Mouse (Mus musculus) hindbrain, embryonic 10.5 days (tissue): ENCODE results near the gene Olfr1215. TPM values are rescaled to one million over a fixed set of nuclear protein-coding genes. Genes with fewer than 3 reads are reported as not detected.
"Not testable (repeated sequence)": the region's sequence is repeated elsewhere in the genome, so short reads cannot be mapped to it uniquely, and the experiment has no call there.

Source experiments
- DNase-seq: peaks from one replicate; pipeline ENCODE4 v3.0.0-alpha.2; 2017; ENCODE audit warnings: low spot score
- H3K27ac ChIP-seq: fragments of 300-500 bp; sonication (generic); 2 replicates; pipeline ENCODE4 v1.5.1; 2016; ENCODE audit warnings: mild to moderate bottlenecking, moderate library complexity
- H3K27me3 ChIP-seq: fragments of 300-500 bp; sonication (generic); 2 replicates; pipeline ENCODE4 v1.6.1; 2016; ENCODE audit warnings: mild to moderate bottlenecking; ENCODE audit not compliant: poor library complexity, insufficient read depth, severe bottlenecking
- H3K36me3 ChIP-seq: fragments of 300-500 bp; sonication (generic); 2 replicates; pipeline ENCODE4 v1.6.1; 2016; ENCODE audit warnings: mild to moderate bottlenecking, moderate library complexity
- H3K4me1 ChIP-seq: fragments of 300-500 bp; sonication (generic); replicated peaks from 2 replicates; pipeline ENCODE4 v1.6.1; 2016; ENCODE audit warnings: mild to moderate bottlenecking
- H3K4me3 ChIP-seq: fragments of 300-500 bp; sonication (generic); 2 replicates; pipeline ENCODE4 v1.5.1; 2016; ENCODE audit warnings: mild to moderate bottlenecking, moderate library complexity
- H3K9me3 ChIP-seq: fragments of 300-500 bp; sonication (generic); 2 replicates; pipeline ENCODE4 v1.6.1; 2016; ENCODE audit warnings: mild to moderate bottlenecking, moderate library complexity
- WGBS: fragments of 180-500 bp; shearing (Covaris S2); methylation state at CpG from one replicate; pipeline ENCODE4 v1.1.7; 2016; 5-methylcytosine and 5-hydroxymethylcytosine counted together
- polyA plus RNA-seq: library from polyadenylated mRNA; unstranded; fragments of >200 nt; fragmentation: Nextera tagmentation; extraction: Ambion mirVana; gene quantifications from 2 replicates; pipeline ENCODE4 v1.2.1, GENCODE M21; 2016

The Olfr1215 gene
- not detected in 2 replicates for polyA plus RNA-seq

DNA sequence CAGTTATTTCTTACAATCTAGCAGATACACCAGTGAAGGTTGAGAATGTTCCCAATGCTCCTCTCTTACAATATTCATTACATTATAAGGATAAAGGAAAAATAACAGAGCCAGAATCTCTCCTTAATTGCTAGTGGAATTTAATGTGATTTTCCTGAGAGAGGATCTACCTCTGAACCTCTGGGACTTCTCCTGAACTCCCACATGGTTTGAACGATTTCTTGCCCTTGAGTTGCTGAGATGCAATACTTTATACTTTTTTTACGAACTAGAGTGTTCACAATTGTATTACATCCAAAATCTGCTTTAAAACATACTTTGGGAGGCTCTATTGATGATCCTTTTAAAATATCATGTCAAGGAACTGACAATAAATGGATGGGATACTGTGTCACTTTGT lies at the start of gene Olfr1215:
Olfr1215 (minus strand) TSS at position 101 of the 400 bp plus-strand sequence.
- Histone ChIP-seq H3K27ac (no peak within 1 kb of the TSS), H3K9me3 (no peaks in the 10 kb centered on the region)
- 78% methylated on average over 2 of the region's 2 CpGs for whole genome bisulfite sequencing

DNA sequence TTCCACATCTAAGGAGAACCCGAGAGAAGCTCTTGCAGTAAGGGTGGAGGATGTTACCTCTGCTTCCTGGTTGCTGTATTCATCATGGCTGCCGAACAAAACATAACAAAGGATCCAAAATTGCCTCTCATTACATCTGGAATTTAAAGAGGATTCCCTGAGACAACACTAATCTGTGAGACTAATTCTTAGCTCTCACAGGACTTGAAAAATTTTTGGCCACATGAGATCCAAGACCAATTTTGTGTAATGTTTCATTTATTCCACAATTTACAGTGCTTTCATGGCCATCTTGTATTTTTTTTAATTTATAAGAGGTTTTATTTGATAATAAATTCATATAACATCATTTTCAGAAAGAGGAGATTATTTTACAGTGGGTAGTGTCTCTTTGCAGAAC lies 25.2 kb upstream of the Olfr1215 start, which contains the start of gene Olfr1217:
Olfr1217 (minus strand) TSS at position 101 of the 400 bp plus-strand sequence.
- H3K9me3 ChIP-seq, result no peaks in the 10 kb centered on the region
- H3K4me1 ChIP-seq, result no peaks in the 10 kb centered on the region
- no peaks in the 10 kb centered on the region for H3K36me3 ChIP-seq
- H3K4me3 ChIP-seq, result no peak within 1 kb of the TSS
- WGBS, result 79% methylated on average over 2 of the region's 2 CpGs
- no peak for DNase-seq
- no peaks in the 10 kb centered on the region for H3K27me3 ChIP-seq
- no peak within 1 kb of the TSS for H3K27ac ChIP-seq

More for the DNA sequence above, at the start of gene Olfr1215:
- Histone ChIP-seq H3K27me3 (no peaks in the 10 kb centered on the region), H3K4me1 (no peaks in the 10 kb centered on the region), H3K36me3 (no peaks in the 10 kb centered on the region), H3K4me3 (no peak within 1 kb of the TSS)
- no peak for DNase-seq

DNA sequence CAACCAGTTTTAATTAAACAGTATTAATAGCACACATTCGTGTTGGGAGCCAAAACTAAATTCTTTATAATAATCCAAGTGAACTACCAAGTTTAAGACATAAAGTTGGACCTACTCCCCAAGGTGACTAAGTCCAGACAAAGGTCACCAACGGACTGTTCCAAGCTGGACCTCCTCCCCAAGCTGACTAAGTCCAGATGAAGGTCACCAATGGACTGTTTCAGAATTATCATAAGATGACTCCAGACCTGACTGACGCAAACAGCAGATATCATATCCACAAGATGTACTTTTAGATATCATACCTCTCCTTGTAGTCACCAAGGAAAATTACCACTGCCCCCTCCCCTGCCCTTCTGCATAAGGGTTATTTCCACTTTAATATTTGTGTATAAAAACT lies 14.7 kb upstream of the Olfr1215 start:
- DNase-seq, result not testable (repeated sequence)
- WGBS, result 75% methylated on average over 3 of the region's 3 CpGs

DNA sequence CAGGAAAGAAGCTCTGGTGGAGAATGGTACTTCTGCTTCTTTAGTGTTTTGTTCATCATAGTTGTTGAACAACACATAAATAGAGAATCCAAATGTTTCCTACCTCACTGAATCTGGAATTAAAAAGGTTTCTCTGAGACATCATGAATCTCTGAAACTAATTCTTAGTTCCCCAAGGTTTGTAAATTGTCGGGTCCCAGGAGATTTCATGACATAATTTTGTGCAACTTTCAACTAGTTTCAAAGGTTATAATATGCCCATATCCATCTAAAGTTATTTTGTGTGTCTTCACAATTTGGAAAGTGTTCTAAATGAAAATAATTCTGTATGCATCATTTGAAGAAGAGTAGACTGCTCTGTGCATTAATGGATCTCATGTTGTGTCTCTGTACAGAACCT lies 11.5 kb upstream of the Olfr1215 start, which contains the start of gene Olfr1216:
Olfr1216 (minus strand) TSS at position 101 of the 400 bp plus-strand sequence.
- Histone ChIP-seq H3K36me3 (no peaks in the 10 kb centered on the region), H3K27me3 (no peaks in the 10 kb centered on the region), H3K4me1 (no peaks in the 10 kb centered on the region), H3K27ac (no peak within 1 kb of the TSS), H3K9me3 (no peaks in the 10 kb centered on the region), H3K4me3 (no peak within 1 kb of the TSS)
- DNase-seq, result no peak
- WGBS, result 81% methylated on average over 1 of the region's 1 CpGs

More for the DNA sequence above, 14.7 kb upstream of the Olfr1215 start:
- H3K9me3 ChIP-seq, H3K36me3 ChIP-seq, H3K4me3 ChIP-seq, H3K4me1 ChIP-seq, H3K27ac ChIP-seq, H3K27me3 ChIP-seq: not testable (repeated sequence)

DNA sequence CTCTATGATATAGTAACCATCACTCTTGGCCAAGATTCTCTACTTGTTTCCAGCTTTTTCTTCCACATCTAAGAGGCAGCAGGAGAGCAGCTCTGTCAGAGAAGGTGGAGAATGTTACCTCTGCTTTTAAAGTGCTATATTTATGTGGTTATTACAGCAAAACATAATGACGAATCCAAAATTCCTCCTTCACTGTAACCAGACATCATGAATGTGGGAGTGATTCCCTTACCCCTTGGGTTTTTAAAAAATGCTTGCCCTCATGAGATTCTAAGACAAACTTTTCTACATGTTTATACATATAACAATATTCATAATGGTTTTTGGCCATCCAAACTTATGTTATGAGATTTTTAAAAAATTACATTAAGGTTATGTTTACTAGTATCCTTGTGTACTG lies 14.2 kb downstream of the Olfr1215 start, which contains the start of gene Olfr1214:
Olfr1214 (minus strand) TSS at position 101 of the 400 bp plus-strand sequence.
- Histone ChIP-seq H3K9me3 (no peaks in the 10 kb centered on the region), H3K27me3 (no peaks in the 10 kb centered on the region), H3K4me3 (no peak within 1 kb of the TSS), H3K4me1 (no peaks in the 10 kb centered on the region), H3K27ac (no peak within 1 kb of the TSS), H3K36me3 (no peaks in the 10 kb centered on the region)
- no peak for DNase-seq
- WGBS, result 86% methylated on average over 1 of the region's 1 CpGs

DNA sequence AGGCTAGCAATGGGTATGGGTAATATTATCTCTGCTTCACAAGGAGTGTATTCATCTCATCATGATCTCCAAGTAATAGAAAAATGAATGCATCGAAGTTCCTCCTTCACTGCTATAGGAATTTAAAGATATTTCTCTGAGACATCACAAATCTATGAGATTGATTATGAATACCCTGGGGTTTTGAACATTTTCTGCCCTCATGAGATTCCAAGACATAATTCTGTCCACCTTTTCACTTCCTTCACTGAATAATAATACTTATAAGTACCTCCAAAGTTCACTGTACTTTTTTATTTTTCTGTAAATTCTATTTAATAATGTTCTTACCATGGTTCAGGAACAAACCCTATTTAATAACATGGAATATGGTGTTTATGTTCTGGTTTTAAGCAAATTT lies 26.6 kb downstream of the Olfr1215 start, which contains the start of gene Gm13762:
Gm13762 (minus strand) TSS at position 101 of the 400 bp plus-strand sequence.
- no peaks in the 10 kb centered on the region for H3K27me3 ChIP-seq
- DNase-seq, result no peak
- H3K4me3 ChIP-seq, result no peak within 1 kb of the TSS
- no peaks in the 10 kb centered on the region for H3K4me1 ChIP-seq
- H3K27ac ChIP-seq, result no peak within 1 kb of the TSS
- no peaks in the 10 kb centered on the region for H3K36me3 ChIP-seq
- no peaks in the 10 kb centered on the region for H3K9me3 ChIP-seq
- 82% methylated on average over 1 of the region's 1 CpGs for WGBS

DNA sequence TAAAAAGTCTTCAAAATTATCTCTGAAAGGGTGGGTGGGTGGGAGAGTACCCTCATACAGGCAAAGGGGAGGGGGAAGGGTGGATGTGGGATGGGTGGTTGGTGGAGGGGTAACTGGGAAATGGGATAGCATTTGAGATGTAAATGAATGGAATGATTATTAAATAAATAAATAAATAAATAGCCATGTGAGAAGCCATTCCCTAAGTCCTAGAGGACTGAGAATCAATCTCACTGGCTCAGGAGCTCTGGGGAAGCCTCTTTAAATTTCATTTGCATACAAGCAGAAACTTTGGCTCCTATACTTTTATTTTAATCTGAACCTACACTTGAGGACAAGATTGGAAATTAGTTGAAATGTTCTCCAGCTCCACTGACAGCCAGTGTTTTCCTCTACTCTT lies 53.1 kb downstream of the Olfr1215 start, which contains the start of gene Olfr1212:
Olfr1212 (plus strand) TSS at position 301 of the 400 bp plus-strand sequence.
- Histone ChIP-seq H3K4me3 (no peak within 1 kb of the TSS), H3K27me3 (no peaks in the 10 kb centered on the region), H3K4me1 (no peaks in the 10 kb centered on the region), H3K36me3 (no peaks in the 10 kb centered on the region), H3K27ac (no peak within 1 kb of the TSS), H3K9me3 (no peaks in the 10 kb centered on the region)
- no peak for DNase-seq

Other genes starting within 250 kb of the Olfr1215 start
- gene Olfr1199, start 246.5 kb downstream of the Olfr1215 start, polyA plus RNA-seq, result not detected in 2 replicates
- not detected in 2 replicates for gene Olfr1200, start 236.5 kb downstream of the Olfr1215 start, polyA plus RNA-seq
- gene Olfr1201, start 213.9 kb downstream of the Olfr1215 start, polyA plus RNA-seq, result not detected in 2 replicates
- gene Olfr1202, start 192.5 kb downstream of the Olfr1215 start, polyA plus RNA-seq, result 0.04 TPM in 1 of 2 replicates, not detected in the other
- gene Olfr1205, start 177.2 kb downstream of the Olfr1215 start, polyA plus RNA-seq, result not detected in 2 replicates
- gene Olfr1204, start 157.7 kb downstream of the Olfr1215 start, polyA plus RNA-seq, result not detected in 2 replicates
- gene Olfr1206, start 143.7 kb downstream of the Olfr1215 start, polyA plus RNA-seq, result not detected in 2 replicates
- gene Olfr1208, start 104.7 kb downstream of the Olfr1215 start, polyA plus RNA-seq, result not detected in 2 replicates
- not detected in 2 replicates for gene Olfr1209, start 91.8 kb downstream of the Olfr1215 start, polyA plus RNA-seq
- not detected in 2 replicates for gene Olfr1211, start 68.9 kb downstream of the Olfr1215 start, polyA plus RNA-seq
- not detected in 2 replicates for gene Olfr1212, start 53.0 kb downstream of the Olfr1215 start, polyA plus RNA-seq
- gene Gm13762, start 26.7 kb downstream of the Olfr1215 start, polyA plus RNA-seq, result not detected in 2 replicates
- not detected in 2 replicates for gene Olfr1214, start 14.3 kb downstream of the Olfr1215 start, polyA plus RNA-seq
- not detected in 2 replicates for gene Olfr1216, start 11.4 kb upstream of the Olfr1215 start, polyA plus RNA-seq
- gene Olfr1217, start 25.1 kb upstream of the Olfr1215 start, polyA plus RNA-seq, result not detected in 2 replicates
- not detected in 2 replicates for gene Olfr1218, start 54.2 kb upstream of the Olfr1215 start, polyA plus RNA-seq
- not detected in 2 replicates for gene Olfr1219, start 76.5 kb upstream of the Olfr1215 start, polyA plus RNA-seq
- gene Olfr1220, start 99.9 kb upstream of the Olfr1215 start, polyA plus RNA-seq, result not detected in 2 replicates
- gene Olfr1221, start 110.3 kb upstream of the Olfr1215 start, polyA plus RNA-seq, result not detected in 2 replicates
- gene Olfr1222, start 126.1 kb upstream of the Olfr1215 start, polyA plus RNA-seq, result not detected in 2 replicates
- not detected in 2 replicates for gene Olfr1223, start 144.6 kb upstream of the Olfr1215 start, polyA plus RNA-seq
- not detected in 2 replicates for gene Olfr1224-ps1, start 157.1 kb upstream of the Olfr1215 start, polyA plus RNA-seq
- gene Olfr1225, start 167.7 kb upstream of the Olfr1215 start, polyA plus RNA-seq, result not detected in 2 replicates
- gene Olfr1226, start 193.1 kb upstream of the Olfr1215 start, polyA plus RNA-seq, result not detected in 2 replicates
- gene Olfr1228, start 247.1 kb upstream of the Olfr1215 start, polyA plus RNA-seq, result not detected in 2 replicates